Mouse (Mus musculus) neural tube, embryonic 13.5 days (tissue): ENCODE measurements around the gene Olfr530. TPM values are rescaled to one million over a fixed set of nuclear protein-coding genes. Genes with fewer than 3 reads are reported as not detected.

ENCODE experiments used
- ATAC-seq: fragments of 200-750 bp; cut with Nextera tagmentation; 2 replicates; pipeline ENCODE4 v1.8.0; 2017; ENCODE audit warnings: low read depth, mild to moderate bottlenecking, moderate TSS enrichment, moderate library complexity
- H3K27ac ChIP-seq: fragments of 300-500 bp; sonication (generic); replicated peaks from 2 replicates; pipeline ENCODE4 v1.5.1; 2015; ENCODE audit warnings: moderate library complexity, mild to moderate bottlenecking, inconsistent platforms
- H3K27me3 ChIP-seq: fragments of 300-500 bp; sonication (generic); 2 replicates; pipeline ENCODE4 v1.6.1; 2015; ENCODE audit warnings: mild to moderate bottlenecking, inconsistent platforms
- H3K36me3 ChIP-seq: fragments of 300-500 bp; sonication (generic); 2 replicates; pipeline ENCODE4 v1.6.1; 2015; ENCODE audit warnings: mild to moderate bottlenecking, inconsistent platforms
- H3K4me1 ChIP-seq: fragments of 300-500 bp; sonication (generic); replicated peaks from 2 replicates; pipeline ENCODE4 v1.6.1; 2015; ENCODE audit warnings: inconsistent platforms
- H3K4me2 ChIP-seq: fragments of 300-500 bp; sonication (generic); 2 replicates; pipeline ENCODE4 v1.6.1; 2015; ENCODE audit warnings: inconsistent platforms, mild to moderate bottlenecking, moderate library complexity
- H3K4me3 ChIP-seq: fragments of 300-500 bp; sonication (generic); 2 replicates; pipeline ENCODE4 v1.5.1; 2015; ENCODE audit warnings: mild to moderate bottlenecking, inconsistent platforms
- H3K9ac ChIP-seq: fragments of 300-500 bp; sonication (generic); 2 replicates; pipeline ENCODE4 v1.6.1; 2015; ENCODE audit warnings: moderate library complexity, mild to moderate bottlenecking, inconsistent platforms
- H3K9me3 ChIP-seq: fragments of 300-500 bp; sonication (generic); 2 replicates; pipeline ENCODE4 v1.6.1; 2016; ENCODE audit warnings: inconsistent platforms
- WGBS: fragments of 180-500 bp; shearing (Covaris S2); methylation state at CpG from one replicate; pipeline ENCODE4 v1.1.7; 2015; 5-methylcytosine and 5-hydroxymethylcytosine counted together
- polyA plus RNA-seq: library from polyadenylated mRNA; unstranded; fragments of >200 nt; fragmentation: Nextera tagmentation; extraction: Ambion mirVana; gene quantifications from 2 replicates; pipeline ENCODE4 v1.2.1, GENCODE M21; 2015

The Olfr530 gene
- not detected in 2 replicates for polyA plus RNA-seq

GRCm38 (mm10) chr7:140376231-140376630 is at the start of gene Olfr530:
Olfr530 (minus strand) TSS chr7:140376331.
- Histone ChIP-seq H3K27me3 (no peaks in the 10 kb centered on the region), H3K4me2 (no peak within 1 kb of the TSS), H3K4me1 (no peaks in the 10 kb centered on the region), H3K9me3 (no peaks in the 10 kb centered on the region), H3K9ac (no peak within 1 kb of the TSS), H3K27ac (no peak within 1 kb of the TSS), H3K4me3 (no peak within 1 kb of the TSS), H3K36me3 (no peaks in the 10 kb centered on the region)
- 55% methylated on average over 1 of the region's 1 CpGs for WGBS
- no peak for ATAC-seq

GRCm38 (mm10) chr7:140421539-140421938 is 45.4 kb upstream of the Olfr530 start, which contains the start of gene Olfr532:
Olfr532 (minus strand) TSS chr7:140421639.
- WGBS: 90% methylated on average over 1 of the region's 1 CpGs
- ATAC-seq: no peak
- Histone ChIP-seq H3K36me3 (no peaks in the 10 kb centered on the region), H3K4me2 (no peak within 1 kb of the TSS), H3K27ac (no peak within 1 kb of the TSS), H3K27me3 (no peaks in the 10 kb centered on the region), H3K9ac (no peak within 1 kb of the TSS), H3K4me1 (no peaks in the 10 kb centered on the region), H3K9me3 (no peaks in the 10 kb centered on the region), H3K4me3 (no peak within 1 kb of the TSS)

GRCm38 (mm10) chr7:140402818-140403217 is 26.7 kb upstream of the Olfr530 start, which contains the start of gene Olfr531:
Olfr531 (minus strand) TSS chr7:140402918.
- Histone ChIP-seq H3K9me3 (peaks cover 6% of the 10 kb centered on the region; the same call in 1 of the 2 replicates), H3K27ac (no peak within 1 kb of the TSS), H3K36me3 (no peaks in the 10 kb centered on the region), H3K9ac (no peak within 1 kb of the TSS), H3K27me3 (no peaks in the 10 kb centered on the region), H3K4me3 (no peak within 1 kb of the TSS), H3K4me1 (no peaks in the 10 kb centered on the region), H3K4me2 (no peak within 1 kb of the TSS)
- no peak for ATAC-seq
- WGBS: 97% methylated on average over 1 of the region's 1 CpGs

GRCm38 (mm10) chr7:140376911-140377310 is 780 bp upstream of the Olfr530 start:
- Histone ChIP-seq H3K4me1 (no peaks in the 10 kb centered on the region), H3K9ac (no peak overlapping the region), H3K36me3 (no peaks in the 10 kb centered on the region), H3K9me3 (no peaks in the 10 kb centered on the region), H3K4me3 (no peak overlapping the region), H3K27me3 (no peaks in the 10 kb centered on the region), H3K4me2 (no peak overlapping the region), H3K27ac (no peak overlapping the region)
- no peak for ATAC-seq
- 88% methylated on average over 2 of the region's 2 CpGs for WGBS

- Histone ChIP-seq H3K9me3 (no peaks in the 10 kb centered on the region), H3K4me3 (no peak overlapping the region), H3K27me3 (no peaks in the 10 kb centered on the region), H3K9ac (no peak overlapping the region), H3K4me1 (no peaks in the 10 kb centered on the region), H3K27ac (no peak overlapping the region), H3K36me3 (no peaks in the 10 kb centered on the region), H3K4me2 (no peak overlapping the region)
- ATAC-seq: no peak
- WGBS: 81% methylated on average over 4 of the region's 4 CpGs
Measured at GRCm38 (mm10) chr7:140374300-140374699, 1.8 kb downstream of the Olfr530 start.

- Histone ChIP-seq H3K27me3 (no peaks in the 10 kb centered on the region), H3K27ac (no peak within 1 kb of the TSS), H3K9me3 (no peaks in the 10 kb centered on the region), H3K36me3 (no peaks in the 10 kb centered on the region), H3K4me1 (no peaks in the 10 kb centered on the region), H3K9ac (no peak within 1 kb of the TSS), H3K4me3 (no peak within 1 kb of the TSS), H3K4me2 (no peak within 1 kb of the TSS)
- no peak for ATAC-seq
- 78% methylated on average over 3 of the region's 3 CpGs for WGBS
Measured at GRCm38 (mm10) chr7:140361571-140361970, 14.6 kb downstream of the Olfr530 start, which contains the start of gene Olfr60. Olfr60 (minus strand) TSS chr7:140361671.

- no peaks in the 10 kb centered on the region for H3K9me3 ChIP-seq
- H3K4me3 ChIP-seq: no peak within 1 kb of the TSS
- no peak within 1 kb of the TSS for H3K27ac ChIP-seq
- H3K4me1 ChIP-seq: no peaks in the 10 kb centered on the region
- no peak within 1 kb of the TSS for H3K4me2 ChIP-seq
- H3K9ac ChIP-seq: no peak within 1 kb of the TSS
- 82% methylated on average over 2 of the region's 2 CpGs for WGBS
- no peaks in the 10 kb centered on the region for H3K36me3 ChIP-seq
- ATAC-seq: no peak
- H3K27me3 ChIP-seq: no peaks in the 10 kb centered on the region
Measured at GRCm38 (mm10) chr7:140333717-140334116, 42.4 kb downstream of the Olfr530 start, which contains the start of gene Olfr527. Olfr527 (plus strand) TSS chr7:140334017.

GRCm38 (mm10) chr7:140329766-140330304 is 46.3 kb downstream of the Olfr530 start:
- Histone ChIP-seq H3K27ac (no peak overlapping the region), H3K4me2 (no peak overlapping the region), H3K36me3 (no peaks in the 10 kb centered on the region), H3K9me3 (no peaks in the 10 kb centered on the region), H3K4me1 (no peaks in the 10 kb centered on the region), H3K9ac (no peak overlapping the region), H3K27me3 (no peaks in the 10 kb centered on the region), H3K4me3 (no peak overlapping the region)
- WGBS: 86% methylated on average over 1 of the region's 1 CpGs
- no peak for ATAC-seq

Other genes starting within 250 kb of the Olfr530 start
- gene Mtg1, start 238.8 kb downstream of the Olfr530 start, polyA plus RNA-seq: 28.2 and 31.7 TPM in 2 replicates
- gene Sprn, start 221.5 kb downstream of the Olfr530 start, polyA plus RNA-seq: 9.4 and 13.1 TPM in 2 replicates
- gene Olfr522, start 211.6 kb downstream of the Olfr530 start, polyA plus RNA-seq: not detected in 2 replicates
- not detected in 2 replicates for gene Olfr523, start 203.1 kb downstream of the Olfr530 start, polyA plus RNA-seq
- gene Olfr524, start 170.4 kb downstream of the Olfr530 start, polyA plus RNA-seq: not detected in 2 replicates
- not detected in 2 replicates for gene Cd163l1, start 158.1 kb downstream of the Olfr530 start, polyA plus RNA-seq
- gene 5830411N06Rik, start 129.0 kb downstream of the Olfr530 start, polyA plus RNA-seq: not detected in 2 replicates
- not detected in 2 replicates for gene Olfr525, start 55.5 kb downstream of the Olfr530 start, polyA plus RNA-seq
- not detected in 2 replicates for gene Olfr527, start 42.3 kb downstream of the Olfr530 start, polyA plus RNA-seq
- gene Olfr60, start 14.7 kb downstream of the Olfr530 start, polyA plus RNA-seq: not detected in 2 replicates
- gene Olfr531, start 26.6 kb upstream of the Olfr530 start, polyA plus RNA-seq: not detected in 2 replicates
- not detected in 2 replicates for gene Olfr532, start 45.3 kb upstream of the Olfr530 start, polyA plus RNA-seq
- not detected in 2 replicates for gene Olfr533, start 87.0 kb upstream of the Olfr530 start, polyA plus RNA-seq
- not detected in 2 replicates for gene Olfr535, start 107.9 kb upstream of the Olfr530 start, polyA plus RNA-seq
- gene Olfr536, start 131.1 kb upstream of the Olfr530 start, polyA plus RNA-seq: not detected in 2 replicates
- gene Olfr538, start 191.6 kb upstream of the Olfr530 start, polyA plus RNA-seq: not detected in 2 replicates
- not detected in 2 replicates for gene Olfr46, start 224.9 kb upstream of the Olfr530 start, polyA plus RNA-seq